Comparison of ENCODE assay signal across 10 mouse cellular contexts in the genomic region with DNA sequence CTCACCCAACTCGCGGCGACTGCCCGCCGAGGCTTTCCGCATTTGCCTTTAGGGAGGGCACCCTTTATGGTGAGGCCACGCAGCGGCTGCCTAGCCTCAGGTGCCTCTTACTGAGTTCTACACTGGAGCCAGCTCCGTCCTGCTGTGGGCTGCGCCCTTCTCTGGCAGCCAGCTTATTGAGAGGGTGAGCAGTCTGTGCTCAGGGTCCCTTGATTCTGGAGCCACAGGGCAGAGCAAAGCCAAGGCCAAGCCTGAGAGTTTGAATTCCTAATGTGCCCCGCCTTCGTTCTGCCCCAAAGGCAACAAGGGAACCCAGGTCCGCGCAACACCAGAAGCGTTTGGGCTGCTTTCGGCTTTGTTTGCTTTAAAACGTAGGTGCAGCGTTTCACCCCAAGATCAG. TPM values are rescaled to one million over a fixed set of nuclear protein-coding genes. Genes with fewer than 3 reads are reported as not detected.
A peak's percentile ranks its signal among the peaks of the same experiment; 100 is the strongest.
DNase-seq lines count a peak whose midpoint lies in the region; ATAC-seq lines count a peak whose summit lies in the region.
"Had no signal": no experiment of that assay in that cellular context is flagged by ENCODE, and none has a peak within 500 bp of the region (broad histone marks: within the 10 kb centered on the region; RNA-seq: fewer than 3 reads in every experiment).

No protein-coding gene starts in this region.

- H3K27ac ChIP-seq in forebrain, embryonic 12.5 days, result peak overlapping the region; percentile 78
- H3K27ac ChIP-seq in limb, embryonic 10.5 days, result no peak overlapping the region
- H3K27ac ChIP-seq: layer of hippocampus, adult 2 months had no signal

- peaks cover 28% of the 10 kb centered on the region for H3K4me1 ChIP-seq in forebrain, embryonic 12.5 days
- H3K4me1 ChIP-seq in limb, embryonic 10.5 days, result peaks cover 32% of the 10 kb centered on the region

- ATAC-seq in forebrain, embryonic 12.5 days (ENCODE audit: low FRiP score), result 0 out of 2 replicates have a peak, but pooled peaks have one; percentile 37

- under 1% methylated on average over 18 of the region's 18 CpGs for WGBS in forebrain, embryonic 12.5 days
- 1% methylated on average over 18 of the region's 18 CpGs for WGBS in limb, embryonic 10.5 days

- H3K9me3 ChIP-seq in forebrain, embryonic 12.5 days, result no peaks in the 10 kb centered on the region
- H3K9me3 ChIP-seq in limb, embryonic 10.5 days (replicated peaks), result no peaks in the 10 kb centered on the region

- DNase-seq in adrenal gland, adult 2 months, result peak; percentile 67
- no peak for DNase-seq in adrenal gland, postnatal 4 days (ENCODE audit: low spot score in 2 of 2)
- peak; percentile 47 for DNase-seq in 3134 (ENCODE audit: extremely low read depth, insufficient read length, low spot score)
- peak; percentile 62 for DNase-seq in limb, embryonic 10.5 days (ENCODE audit: low spot score)
- no peak for DNase-seq in thymus, postnatal 4 days
- no peak for DNase-seq in layer of hippocampus, adult 11-12 months (ENCODE audit: low spot score)
- no peak for DNase-seq in gastrocnemius, postnatal 4 days (ENCODE audit: low spot score in 2 of 2)

- H3K4me3 ChIP-seq in forebrain, embryonic 12.5 days (replicated peaks), result peak overlapping the region; percentile 20
- peak overlapping the region; percentile 30 for H3K4me3 ChIP-seq in limb, embryonic 10.5 days
- H3K4me3 ChIP-seq: erythroblast, embryonic 14.5 days; layer of hippocampus, adult 2 months had no signal

- peak overlapping the region; percentile 49 for H3K4me2 ChIP-seq in forebrain, embryonic 12.5 days

- H3K27me3 ChIP-seq in forebrain, embryonic 12.5 days, result peaks cover 87% of the 10 kb centered on the region
- peaks cover 97% of the 10 kb centered on the region for H3K27me3 ChIP-seq in limb, embryonic 10.5 days (ENCODE audit: low read depth, poor library complexity, severe bottlenecking)

- no peaks in the 10 kb centered on the region for H3K36me3 ChIP-seq in forebrain, embryonic 12.5 days (replicated peaks)
- H3K36me3 ChIP-seq in limb, embryonic 10.5 days, result no peaks in the 10 kb centered on the region

- peak overlapping the region; percentile 45 for H3K9ac ChIP-seq in forebrain, embryonic 12.5 days

RNA-seq across cellular contexts. Expression of gene Nr2f2, which starts 41.2 kb away (rescaled TPM):
- total RNA-seq in adrenal gland, adult 2 months (2021), result 100 to 1,000 TPM; 109 to 132 TPM
- 401 and 472 TPM in 2 replicates for polyA plus RNA-seq in adrenal gland, adult 2 months (2012; rRNA removed)
- 100 to 1,000 TPM; 143 to 160 TPM for total RNA-seq in adrenal gland, postnatal 4 days (2021)
- polyA plus RNA-seq in forebrain, embryonic 12.5 days (2016; fragmentation: Nextera tagmentation; extraction: Ambion mirVana), result 129 and 162 TPM in 2 replicates
- 48.0 and 56.8 TPM in 2 replicates for polyA plus RNA-seq in limb, embryonic 10.5 days (2016; fragmentation: Nextera tagmentation; extraction: Ambion mirVana)
- 10 to 100 TPM; 42.6 to 52.1 TPM for total RNA-seq in gastrocnemius, postnatal 4 days (2021)
- polyA plus RNA-seq: erythroblast, embryonic 14.5 days had no signal

Comparison
In these comparisons a context has a peak if more than half of its experiments do, and no peak if none do; other contexts are left out.
1. DNase-seq: peak in adrenal gland, adult 2 months (single experiment), 3134 (single experiment) and limb, embryonic 10.5 days (single experiment); none in adrenal gland, postnatal 4 days (0 of 2), thymus, postnatal 4 days (single experiment), layer of hippocampus, adult 11-12 months (single experiment) and gastrocnemius, postnatal 4 days (0 of 2).